Mouse (Mus musculus): ENCODE measurements at regions not wholly inside any gene's neighbourhood (a gene's known extent, or its start where the extent isn't known, plus 50 kb on each side); places are given as distances from the start of the nearest gene placed in this dataset.
A peak's percentile ranks its signal among the peaks of the same experiment; 100 is the strongest.

DNA sequence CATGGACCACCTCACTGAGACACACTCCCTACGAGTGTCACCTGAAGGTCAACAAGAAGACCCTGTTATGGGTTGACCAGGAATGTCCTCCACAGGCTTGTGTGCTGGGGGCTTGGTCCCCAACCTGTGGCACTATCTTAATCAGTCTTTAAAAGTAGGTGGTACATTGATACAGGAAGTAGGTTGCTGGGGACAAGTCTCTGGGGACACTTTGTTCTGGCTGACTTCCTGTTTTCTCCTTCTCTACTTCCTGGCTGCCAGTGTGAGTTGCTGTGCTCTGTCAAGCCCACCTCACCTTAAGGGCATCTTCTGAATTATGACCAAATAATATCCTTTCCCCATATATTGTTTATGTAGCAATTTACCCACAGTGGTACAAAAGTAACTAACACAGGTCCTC lies 96.1 kb downstream of the Cct6b start:
- DNase-seq (ENCODE audit: low spot score) = no peak

GRCm38 (mm10) chr11:82664076-82664475 lies 100.0 kb downstream of the Cct6b start:
- DNase-seq (ENCODE audit: low spot score) = no peak

DNA sequence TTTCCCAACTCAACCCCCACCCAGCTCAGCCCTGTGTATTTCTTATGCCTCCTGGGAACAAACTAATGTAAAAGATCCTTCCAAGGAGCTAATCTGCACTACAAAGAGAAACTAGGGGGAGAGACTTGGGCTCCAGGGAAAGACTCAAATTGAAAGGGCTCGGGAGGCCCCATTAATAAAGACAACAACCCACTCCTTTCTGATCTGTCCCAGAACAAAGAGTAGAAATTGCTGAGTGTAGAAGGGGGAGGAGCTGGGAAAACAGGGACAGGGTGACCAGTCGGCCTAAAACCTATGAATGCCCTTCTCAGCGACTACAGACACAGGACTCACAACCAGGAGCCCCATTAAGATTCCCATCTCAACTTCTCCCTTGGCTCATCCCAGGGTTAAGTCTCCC lies 102.0 kb downstream of the Cct6b start:
- DNase-seq (ENCODE audit: low spot score) = no peak

GRCm38 (mm10) chr11:82651751-82652150 lies 112.4 kb downstream of the Cct6b start:
- no peak for DNase-seq (ENCODE audit: low spot score)

- DNase-seq (ENCODE audit: low spot score) = no peak
Measured at GRCm38 (mm10) chr11:82638513-82638912, 125.6 kb downstream of the Cct6b start.

GRCm38 (mm10) chr11:82632191-82632590 lies 131.9 kb downstream of the Cct6b start:
- no peak for DNase-seq (ENCODE audit: low spot score)

GRCm38 (mm10) chr11:82631387-82631786 lies 132.7 kb downstream of the Cct6b start:
- no peak for DNase-seq (ENCODE audit: low spot score)

DNA sequence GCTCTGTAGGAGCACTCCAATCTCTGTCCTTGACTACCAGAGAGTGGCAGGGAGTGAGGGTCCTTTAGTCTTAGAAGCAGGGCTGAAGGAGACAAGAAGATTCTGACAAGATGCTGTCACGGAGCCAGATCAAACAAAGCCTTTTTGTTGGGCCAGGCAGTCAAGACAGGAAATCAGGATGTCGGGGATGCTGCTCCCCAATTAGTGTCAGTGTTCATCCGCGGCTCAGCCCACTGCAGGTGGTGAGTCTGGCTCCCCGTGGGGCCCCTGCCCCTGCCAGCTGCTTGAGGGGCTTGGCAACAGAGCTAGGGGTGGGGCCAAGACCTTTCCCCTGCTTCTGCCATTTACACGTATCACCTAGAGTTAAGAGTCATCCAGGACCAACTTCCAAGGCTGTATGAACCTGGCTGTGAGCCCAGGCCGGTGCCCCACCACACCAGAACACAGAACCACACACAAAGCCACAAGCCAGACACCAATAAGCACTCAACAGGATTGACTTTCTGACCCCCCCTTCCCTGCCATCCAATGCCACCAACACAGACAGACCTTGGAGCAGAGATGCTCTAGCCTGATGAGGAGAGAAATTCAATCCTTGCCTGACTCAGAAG lies 137.5 kb downstream of the Cct6b start:
- DNase-seq (ENCODE audit: low spot score) = no peak

GRCm38 (mm10) chr11:82621061-82621460 lies 143.1 kb downstream of the Cct6b start:
- DNase-seq (ENCODE audit: low spot score) = no peak

DNA sequence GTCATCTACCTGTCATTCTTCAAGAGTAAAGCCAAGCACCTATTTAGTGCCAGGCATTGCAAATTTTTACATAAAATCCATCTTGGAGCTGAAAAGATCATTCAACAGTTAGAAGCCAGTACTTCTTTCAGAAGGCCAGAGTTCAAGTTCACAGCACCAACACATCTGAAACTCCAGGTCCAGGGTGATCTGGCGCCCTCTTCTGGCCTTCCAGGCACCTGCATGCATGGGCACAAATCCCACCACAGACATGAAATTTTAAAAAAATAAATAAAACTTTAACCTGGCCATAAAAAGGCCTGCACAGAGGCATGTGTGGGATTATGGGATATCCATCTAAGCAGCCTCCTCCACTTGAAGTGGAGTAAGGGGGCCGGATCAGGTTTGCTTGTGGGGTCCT lies 144.7 kb downstream of the Cct6b start:
- DNase-seq (ENCODE audit: low spot score) = no peak

GRCm38 (mm10) chr11:82618457-82618856 lies 145.7 kb downstream of the Cct6b start:
- DNase-seq (ENCODE audit: low spot score) = no peak

GRCm38 (mm10) chr11:82616856-82617255 lies 147.3 kb downstream of the Cct6b start:
- DNase-seq (ENCODE audit: low spot score) = no peak

- no peak for DNase-seq (ENCODE audit: low spot score)
Measured at GRCm38 (mm10) chr11:82614356-82614755, 149.8 kb downstream of the Cct6b start.

DNA sequence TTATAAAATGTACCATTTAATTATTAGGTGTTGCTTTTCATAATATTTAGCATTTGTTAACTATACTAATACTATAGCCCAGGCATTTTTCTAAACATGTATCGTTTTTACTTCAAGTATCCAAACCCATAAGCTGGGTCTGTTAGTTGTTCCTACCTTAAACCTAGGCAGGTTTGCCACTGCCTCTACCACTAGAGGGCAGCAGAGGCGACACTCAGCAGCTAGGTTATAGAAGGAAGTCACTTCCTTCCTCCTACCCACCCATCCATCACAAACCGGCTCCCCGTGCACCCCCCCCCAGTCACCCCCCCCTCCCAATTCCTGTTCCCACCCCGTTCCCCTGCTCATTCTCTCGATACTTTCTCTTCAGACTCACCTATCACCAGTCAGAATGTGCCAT lies 150.6 kb downstream of the Cct6b start:
- DNase-seq (ENCODE audit: low spot score) = peak; percentile 45

GRCm38 (mm10) chr11:82612026-82612425 lies 152.1 kb downstream of the Cct6b start:
- DNase-seq (ENCODE audit: low spot score) = peak; percentile 9

GRCm38 (mm10) chr11:82608963-82609362 lies 155.2 kb downstream of the Cct6b start:
- DNase-seq (ENCODE audit: low spot score) = no peak

DNA sequence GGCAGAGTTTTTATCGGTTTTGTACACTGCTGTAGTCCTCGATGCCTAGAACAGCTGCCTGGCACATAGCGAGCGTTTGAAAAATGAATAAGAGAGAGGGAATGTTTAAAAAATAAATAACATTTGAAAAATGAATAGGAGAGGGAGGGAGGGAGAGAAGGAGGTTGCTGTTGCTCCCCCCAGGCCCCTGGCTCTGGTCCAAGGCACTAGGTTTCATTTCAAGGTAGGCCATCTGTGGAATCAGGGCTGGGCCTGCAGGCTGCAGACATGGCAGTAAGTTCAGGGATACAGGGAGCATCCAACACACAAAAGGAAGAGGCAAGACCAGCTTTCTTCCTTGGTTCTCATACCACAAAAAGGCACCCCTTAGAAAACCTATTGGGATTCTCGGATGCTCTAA lies 156.5 kb downstream of the Cct6b start:
- DNase-seq (ENCODE audit: low spot score) = no peak

- no peak for DNase-seq (ENCODE audit: low spot score)
Measured at GRCm38 (mm10) chr11:82604251-82604835, 159.8 kb downstream of the Cct6b start.

DNA sequence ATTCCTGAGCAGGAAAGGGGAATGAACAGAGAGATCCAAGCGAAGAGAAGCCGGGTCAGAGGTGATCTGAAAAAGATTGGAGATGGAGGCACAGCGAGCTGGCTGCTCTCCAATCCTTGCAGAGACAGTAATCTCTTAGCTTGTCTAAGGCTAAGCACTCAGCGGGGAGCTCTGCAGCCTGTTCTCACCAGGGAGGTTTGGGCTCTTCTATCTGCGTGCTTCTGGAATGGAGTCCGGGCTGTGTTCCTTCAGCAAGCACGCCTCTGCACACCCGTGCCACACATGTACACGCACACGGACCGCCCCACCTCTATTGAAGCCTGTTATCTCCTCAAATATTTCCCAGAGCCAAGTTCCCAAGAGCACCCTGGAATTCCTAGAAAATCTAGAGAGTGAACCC lies 161.3 kb downstream of the Cct6b start:
- DNase-seq (ENCODE audit: low spot score) = peak; percentile 5

DNA sequence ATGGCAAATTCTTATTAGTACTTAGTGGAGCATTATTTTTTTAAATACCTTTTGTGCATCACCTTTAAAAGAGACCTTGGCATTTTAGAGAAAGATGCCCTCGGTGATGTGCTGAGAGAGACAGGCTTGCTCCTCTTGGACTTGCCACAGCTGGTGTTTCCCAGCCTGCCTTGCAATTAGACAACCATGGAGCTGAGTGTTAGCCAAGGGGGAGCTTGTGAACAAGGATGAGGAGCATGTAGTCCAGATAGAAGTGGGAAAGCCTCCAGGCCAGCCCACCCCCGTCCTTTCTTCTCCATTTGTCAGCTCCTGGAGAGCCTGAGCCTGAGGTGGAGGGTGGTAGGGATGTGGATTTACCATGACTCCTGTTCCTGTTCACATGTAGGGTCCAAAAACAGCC lies 161.9 kb downstream of the Cct6b start:
- no peak for DNase-seq (ENCODE audit: low spot score)

DNA sequence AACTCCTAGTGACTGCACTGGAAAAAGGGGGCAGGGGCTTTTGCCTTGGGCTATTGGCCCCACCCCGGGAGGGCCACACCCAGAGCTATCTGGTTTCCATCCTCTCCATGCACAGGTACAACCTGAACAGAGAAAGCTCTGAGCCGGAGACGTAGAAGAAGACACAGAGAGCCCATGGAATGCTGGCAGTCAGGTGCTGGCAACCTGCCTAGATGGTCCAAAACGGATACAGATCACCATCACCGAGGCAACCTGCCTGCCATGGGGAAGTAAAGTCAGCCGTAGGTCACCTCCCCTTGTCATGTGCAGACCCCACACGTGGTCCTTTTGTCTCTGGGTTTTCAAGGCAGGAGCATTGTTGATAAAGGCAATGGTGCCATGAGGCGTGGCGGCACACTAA lies 164.0 kb downstream of the Cct6b start:
- DNase-seq (ENCODE audit: low spot score) = no peak

DNA sequence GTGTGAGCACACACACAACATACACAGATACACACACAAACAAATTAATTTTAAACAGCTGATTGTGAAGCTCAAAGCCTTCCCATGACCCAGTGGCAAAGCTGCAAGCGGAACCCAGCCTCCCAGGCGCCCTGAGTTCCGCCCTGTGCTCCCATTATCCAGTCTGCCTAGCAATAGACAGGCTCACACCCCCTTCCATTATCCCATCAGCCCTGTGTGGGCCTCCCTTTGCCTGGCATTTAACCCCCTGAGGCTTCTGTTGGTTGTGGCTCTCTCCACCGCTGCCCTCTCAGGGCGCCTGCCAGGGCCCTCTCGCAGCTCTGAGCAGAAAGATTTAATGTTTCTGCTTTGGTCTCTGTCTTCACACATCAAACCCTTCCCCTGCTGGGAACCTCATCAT lies 166.4 kb downstream of the Cct6b start:
- no peak for DNase-seq (ENCODE audit: low spot score)

DNA sequence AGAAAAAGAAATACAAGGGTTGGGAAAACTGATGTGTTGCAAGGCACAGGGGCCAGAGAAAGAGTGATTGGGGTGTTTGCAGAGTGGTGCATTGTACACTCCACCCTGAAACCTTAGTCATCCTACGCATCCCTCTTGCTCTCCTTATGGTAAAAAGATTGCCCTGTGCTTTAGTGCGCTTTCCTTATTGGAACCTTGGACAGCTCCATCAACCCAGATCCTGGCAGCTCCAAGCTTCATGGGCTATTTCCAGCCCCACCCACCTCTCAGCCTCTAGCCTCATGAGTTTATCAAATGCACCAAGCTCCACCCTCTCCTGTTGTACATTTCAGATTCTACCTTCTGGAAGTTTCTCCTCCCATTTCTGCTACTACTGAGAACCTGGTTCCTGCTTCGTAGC lies 167.3 kb downstream of the Cct6b start:
- DNase-seq (ENCODE audit: low spot score) = no peak

GRCm38 (mm10) chr11:82589761-82590160 lies 174.4 kb downstream of the Cct6b start:
- DNase-seq (ENCODE audit: low spot score) = no peak

Data from heart, adult 8-10 months (tissue).